Mouse (Mus musculus) bone marrow, adult 2 months (tissue): Measurements from ENCODE around the gene Lbh.

Source experiments
- CTCF ChIP-seq: fragments of 200-500 bp; IDR thresholded peaks from 2 replicates; pipeline ENCODE4 v1.5.1; 2011; ENCODE audit warnings: low read length, control low read depth; ENCODE audit not compliant: control insufficient read depth, insufficient read depth
- POLR2A ChIP-seq: fragments of 200-500 bp; IDR thresholded peaks from 2 replicates; pipeline ENCODE4 v1.6.1; 2011; ENCODE audit warnings: low read depth, mild to moderate bottlenecking, control low read depth, low read length, borderline replicate concordance; ENCODE audit not compliant: control insufficient read depth

GRCm38 (mm10) chr17:72925804-72926617 lies 7.9 kb downstream of the Lbh start:
- TF ChIP-seq POLR2A (no peak), CTCF (no peak)
